Mouse (Mus musculus): ENCODE results near the gene Otulin. TPM values are rescaled to one million over a fixed set of nuclear protein-coding genes. Genes with fewer than 3 reads are reported as not detected.

Gene Otulin
- polyA plus RNA-seq (2015; fragmentation: Nextera tagmentation; extraction: Ambion mirVana): 29.0 and 32.2 TPM in 2 replicates

- no peaks in the 10 kb centered on the region for H3K9me3 ChIP-seq (replicated peaks)
- H3K27ac ChIP-seq: peak within 1 kb of the TSS; percentile 75
- peak within 1 kb of the TSS; percentile 91 for H3K4me2 ChIP-seq
- H3K27me3 ChIP-seq: no peaks in the 10 kb centered on the region
- peaks cover 26% of the 10 kb centered on the region for H3K4me1 ChIP-seq
- H3K36me3 ChIP-seq: 0 out of 2 replicates have a peak, but pooled peaks cover 4% of the 10 kb centered on the region
- peak within 1 kb of the TSS; percentile 97 for H3K4me3 ChIP-seq (replicated peaks)
- peak; percentile 99 for ATAC-seq (replicated peaks; ENCODE audit: low FRiP score)
- 6% methylated on average over 55 of the region's 56 CpGs for WGBS
- H3K9ac ChIP-seq: peak within 1 kb of the TSS; percentile 87
Measured at GRCm38 (mm10) chr15:27630601-27631383, at the start of gene Otulin. Gene Otulin (minus strand): TSS chr15:27630693.

- ATAC-seq (replicated peaks; ENCODE audit: low FRiP score): no peak
- peaks cover 33% of the 10 kb centered on the region for H3K4me1 ChIP-seq
- no peak overlapping the region for H3K4me3 ChIP-seq (replicated peaks)
- WGBS: 73% methylated on average over 9 of the region's 9 CpGs
- no peak overlapping the region for H3K27ac ChIP-seq
- H3K4me2 ChIP-seq: no peak overlapping the region
- H3K36me3 ChIP-seq: no peaks in the 10 kb centered on the region
- H3K9me3 ChIP-seq (replicated peaks): no peaks in the 10 kb centered on the region
- no peak overlapping the region for H3K9ac ChIP-seq
- H3K27me3 ChIP-seq: no peaks in the 10 kb centered on the region
Measured at GRCm38 (mm10) chr15:27678511-27678910, 48.0 kb upstream of the Otulin start.

- H3K27ac ChIP-seq: no peak overlapping the region
- H3K9ac ChIP-seq: no peak overlapping the region
- no peak for ATAC-seq (replicated peaks; ENCODE audit: low FRiP score)
- 89% methylated on average over 6 of the region's 6 CpGs for WGBS
- no peaks in the 10 kb centered on the region for H3K9me3 ChIP-seq (replicated peaks)
- H3K36me3 ChIP-seq: no peaks in the 10 kb centered on the region
- H3K4me1 ChIP-seq: peaks cover 27% of the 10 kb centered on the region
- H3K4me2 ChIP-seq: no peak overlapping the region
- no peaks in the 10 kb centered on the region for H3K27me3 ChIP-seq
- no peak overlapping the region for H3K4me3 ChIP-seq (replicated peaks)
Measured at GRCm38 (mm10) chr15:27677801-27678200, 47.3 kb upstream of the Otulin start.

GRCm38 (mm10) chr15:27676211-27676610, 45.7 kb upstream of the Otulin start:
- WGBS: 67% methylated on average over 9 of the region's 9 CpGs
- Histone ChIP-seq H3K9me3 (replicated peaks) (no peaks in the 10 kb centered on the region), H3K27me3 (no peaks in the 10 kb centered on the region), H3K36me3 (no peaks in the 10 kb centered on the region), H3K4me3 (replicated peaks) (no peak overlapping the region), H3K4me2 (no peak overlapping the region), H3K9ac (no peak overlapping the region), H3K27ac (no peak overlapping the region), H3K4me1 (peaks cover 19% of the 10 kb centered on the region)
- ATAC-seq (replicated peaks; ENCODE audit: low FRiP score): no peak

- ATAC-seq (replicated peaks; ENCODE audit: low FRiP score): no peak
- 90% methylated on average over 7 of the region's 7 CpGs for WGBS
- no peak overlapping the region for H3K4me2 ChIP-seq
- H3K9me3 ChIP-seq (replicated peaks): no peaks in the 10 kb centered on the region
- H3K27ac ChIP-seq: no peak overlapping the region
- H3K4me3 ChIP-seq (replicated peaks): no peak overlapping the region
- no peak overlapping the region for H3K9ac ChIP-seq
- no peaks in the 10 kb centered on the region for H3K27me3 ChIP-seq
- H3K4me1 ChIP-seq: peaks cover 14% of the 10 kb centered on the region
- no peaks in the 10 kb centered on the region for H3K36me3 ChIP-seq
Measured at GRCm38 (mm10) chr15:27675122-27675521, 44.6 kb upstream of the Otulin start.

GRCm38 (mm10) chr15:27674041-27674440, 43.5 kb upstream of the Otulin start:
- 75% methylated on average over 6 of the region's 6 CpGs for WGBS
- Histone ChIP-seq H3K9me3 (replicated peaks) (no peaks in the 10 kb centered on the region), H3K27me3 (no peaks in the 10 kb centered on the region), H3K36me3 (no peaks in the 10 kb centered on the region), H3K4me2 (no peak overlapping the region), H3K9ac (no peak overlapping the region), H3K4me3 (replicated peaks) (no peak overlapping the region), H3K27ac (no peak overlapping the region), H3K4me1 (peaks cover 14% of the 10 kb centered on the region)
- ATAC-seq (replicated peaks; ENCODE audit: low FRiP score): no peak

GRCm38 (mm10) chr15:27673151-27673550, 42.7 kb upstream of the Otulin start:
- Histone ChIP-seq H3K4me3 (replicated peaks) (no peak overlapping the region), H3K36me3 (no peaks in the 10 kb centered on the region), H3K9me3 (replicated peaks) (no peaks in the 10 kb centered on the region), H3K9ac (no peak overlapping the region), H3K4me2 (no peak overlapping the region), H3K4me1 (peaks cover 10% of the 10 kb centered on the region), H3K27ac (no peak overlapping the region), H3K27me3 (no peaks in the 10 kb centered on the region)
- no peak for ATAC-seq (replicated peaks; ENCODE audit: low FRiP score)
- WGBS: 91% methylated on average over 6 of the region's 6 CpGs

- H3K4me2 ChIP-seq: no peak overlapping the region
- ATAC-seq (replicated peaks; ENCODE audit: low FRiP score): no peak
- no peak overlapping the region for H3K9ac ChIP-seq
- H3K27me3 ChIP-seq: no peaks in the 10 kb centered on the region
- H3K36me3 ChIP-seq: no peaks in the 10 kb centered on the region
- no peak overlapping the region for H3K4me3 ChIP-seq (replicated peaks)
- peaks cover 10% of the 10 kb centered on the region for H3K4me1 ChIP-seq
- WGBS: 75% methylated on average over 8 of the region's 8 CpGs
- no peak overlapping the region for H3K27ac ChIP-seq
- no peaks in the 10 kb centered on the region for H3K9me3 ChIP-seq (replicated peaks)
Measured at GRCm38 (mm10) chr15:27672259-27672658, 41.8 kb upstream of the Otulin start.

- H3K27me3 ChIP-seq: no peaks in the 10 kb centered on the region
- H3K4me1 ChIP-seq: peaks cover 8% of the 10 kb centered on the region
- ATAC-seq (replicated peaks; ENCODE audit: low FRiP score): no peak
- no peaks in the 10 kb centered on the region for H3K36me3 ChIP-seq
- no peaks in the 10 kb centered on the region for H3K9me3 ChIP-seq (replicated peaks)
- 85% methylated on average over 10 of the region's 10 CpGs for WGBS
- no peak overlapping the region for H3K4me3 ChIP-seq (replicated peaks)
- H3K4me2 ChIP-seq: no peak overlapping the region
- H3K27ac ChIP-seq: no peak overlapping the region
- H3K9ac ChIP-seq: no peak overlapping the region
Measured at GRCm38 (mm10) chr15:27671612-27672245, 41.2 kb upstream of the Otulin start.

- no peaks in the 10 kb centered on the region for H3K27me3 ChIP-seq
- ATAC-seq (replicated peaks; ENCODE audit: low FRiP score): no peak
- H3K4me1 ChIP-seq: peaks cover 3% of the 10 kb centered on the region; the same call in 1 of the 2 replicates
- no peak overlapping the region for H3K9ac ChIP-seq
- no peak overlapping the region for H3K4me3 ChIP-seq (replicated peaks)
- H3K9me3 ChIP-seq (replicated peaks): no peaks in the 10 kb centered on the region
- no peak overlapping the region for H3K4me2 ChIP-seq
- no peak overlapping the region for H3K27ac ChIP-seq
- H3K36me3 ChIP-seq: no peaks in the 10 kb centered on the region
- WGBS: 74% methylated on average over 8 of the region's 8 CpGs
Measured at GRCm38 (mm10) chr15:27670708-27671107, 40.2 kb upstream of the Otulin start.

- 77% methylated on average over 12 of the region's 12 CpGs for WGBS
- Histone ChIP-seq H3K4me3 (replicated peaks) (no peak overlapping the region), H3K4me2 (no peak overlapping the region), H3K27me3 (no peaks in the 10 kb centered on the region), H3K36me3 (no peaks in the 10 kb centered on the region), H3K9me3 (replicated peaks) (no peaks in the 10 kb centered on the region), H3K27ac (no peak overlapping the region), H3K9ac (no peak overlapping the region), H3K4me1 (peaks cover 7% of the 10 kb centered on the region)
- ATAC-seq (replicated peaks; ENCODE audit: low FRiP score): no peak
Measured at GRCm38 (mm10) chr15:27669931-27670411, 39.5 kb upstream of the Otulin start.

GRCm38 (mm10) chr15:27669276-27669675, 38.8 kb upstream of the Otulin start:
- H3K9me3 ChIP-seq (replicated peaks): no peaks in the 10 kb centered on the region
- peaks cover 7% of the 10 kb centered on the region for H3K4me1 ChIP-seq
- H3K27me3 ChIP-seq: no peaks in the 10 kb centered on the region
- H3K4me3 ChIP-seq (replicated peaks): no peak overlapping the region
- ATAC-seq (replicated peaks; ENCODE audit: low FRiP score): no peak
- H3K4me2 ChIP-seq: no peak overlapping the region
- no peak overlapping the region for H3K9ac ChIP-seq
- H3K27ac ChIP-seq: no peak overlapping the region
- 77% methylated on average over 4 of the region's 4 CpGs for WGBS
- H3K36me3 ChIP-seq: 0 out of 2 replicates have a peak, but pooled peaks cover 2% of the 10 kb centered on the region
